Mouse (Mus musculus) layer of hippocampus, postnatal 36 days (tissue): ENCODE results near the gene S100a10. TPM values are rescaled to one million over a fixed set of nuclear protein-coding genes. Genes with fewer than 3 reads are reported as not detected.
"Not testable (repeated sequence)": the region's sequence is repeated elsewhere in the genome, so short reads cannot be mapped to it uniquely, and the experiment has no call there.

Experiments used
- DNase-seq, 2 experiments: peaks; one replicate each; pipeline ENCODE4 v3.0.0; 2022
- total RNA-seq, 2 experiments: library from RNA; stranded (reverse); gene quantifications; 2 replicates each; pipeline ENCODE4 v1.2.3; 2021

Gene S100a10
- total RNA-seq, result 10 to 100 TPM; 16.7 to 20.6 TPM

DNA sequence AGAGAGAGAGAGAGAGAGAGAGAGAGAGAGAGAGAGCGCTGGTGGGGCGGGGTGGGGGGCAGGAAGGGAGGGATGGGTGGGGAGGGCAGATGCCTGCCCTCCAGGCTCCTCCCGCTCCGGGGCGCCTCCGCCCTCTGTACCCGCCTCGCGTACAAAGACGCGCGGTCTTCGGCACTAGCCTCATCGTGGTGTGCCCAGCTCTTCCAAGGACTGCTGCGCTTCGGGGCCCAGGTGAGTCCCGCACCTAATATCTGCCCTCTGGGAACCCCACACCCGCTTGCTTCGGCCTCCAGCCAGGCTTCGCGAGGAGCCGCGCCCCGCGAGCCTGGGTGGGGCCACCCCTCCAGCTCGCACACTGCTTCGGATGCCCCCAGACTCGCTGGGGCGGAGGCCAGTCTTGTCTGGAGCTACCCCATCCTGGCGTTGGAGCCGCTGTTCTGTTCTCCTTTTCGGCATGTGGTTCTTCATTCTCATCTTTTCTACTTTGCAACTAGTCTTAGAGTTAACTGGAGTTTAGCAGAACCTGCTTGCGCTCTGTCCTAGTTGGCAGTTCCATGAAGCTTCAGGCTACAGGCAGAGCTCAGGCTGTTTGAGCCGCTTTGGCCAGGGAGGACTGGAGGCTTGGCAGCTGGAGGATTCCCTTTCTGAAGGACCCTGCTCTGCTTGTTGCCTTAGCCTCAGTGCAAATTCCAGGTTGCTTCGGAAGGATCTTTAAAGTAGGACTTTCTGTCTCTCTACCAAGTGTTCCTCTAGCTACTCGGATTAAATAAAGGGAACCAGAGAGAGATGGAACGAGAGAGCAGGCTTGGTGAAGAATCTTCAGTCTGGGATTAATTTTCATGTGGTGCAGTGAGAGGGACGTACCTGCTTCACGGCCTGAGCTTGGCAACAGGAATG lies at the start of gene S100a10:
Gene S100a10 (plus strand): TSS at position 100 of the 897 bp plus-strand sequence.
- DNase-seq, result peak; percentile 10 to 28

GRCm38 (mm10) chr3:93505960-93506863 lies 48.7 kb upstream of the S100a10 start:
- DNase-seq, result no peak

- DNase-seq, result no peak
Observed at GRCm38 (mm10) chr3:93506881-93507325, 48.0 kb upstream of the S100a10 start.

GRCm38 (mm10) chr3:93509301-93509700 lies 45.6 kb upstream of the S100a10 start:
- DNase-seq, result no peak

DNA sequence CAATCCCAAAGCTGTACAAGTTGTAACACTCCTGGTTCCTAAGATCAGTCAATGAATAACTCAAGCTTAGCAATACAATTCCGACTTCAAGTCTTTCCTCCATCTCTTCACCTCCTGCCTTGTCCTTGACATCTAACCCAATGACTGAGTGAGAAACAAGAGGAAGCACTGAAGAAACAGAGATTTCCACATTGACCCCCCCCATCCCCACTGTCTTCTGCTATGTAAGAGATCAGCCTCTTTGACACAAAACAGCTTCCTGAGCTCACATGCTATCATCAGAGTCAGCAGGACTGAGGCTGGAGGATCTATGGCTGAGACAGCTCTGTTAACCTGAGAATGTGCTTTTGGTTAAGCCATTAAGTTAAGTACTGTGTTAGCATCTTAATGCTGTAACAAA lies 43.8 kb upstream of the S100a10 start:
- no peak for DNase-seq

- no peak for DNase-seq
Observed at GRCm38 (mm10) chr3:93511801-93512200, 43.1 kb upstream of the S100a10 start.

- DNase-seq, result no peak
Observed at GRCm38 (mm10) chr3:93512386-93513101, 42.3 kb upstream of the S100a10 start.

DNA sequence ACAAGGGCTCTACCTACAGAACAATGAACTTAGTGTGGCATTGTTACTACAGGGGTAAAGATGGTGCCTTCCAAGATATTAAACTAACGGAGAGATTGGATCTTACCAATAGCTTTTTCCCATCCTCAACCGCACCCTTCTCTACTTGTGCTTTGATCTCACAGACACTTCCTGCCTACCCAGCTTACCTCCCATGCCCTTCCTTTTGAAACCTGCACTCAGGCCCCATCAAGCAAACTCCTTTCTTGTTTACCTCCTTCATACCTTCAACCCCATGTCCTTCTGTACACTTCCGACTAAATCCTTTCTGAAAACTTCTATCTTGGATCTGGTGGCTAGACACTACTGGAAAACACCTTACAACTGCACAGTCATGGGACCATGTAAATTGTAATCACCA lies 40.3 kb upstream of the S100a10 start:
- DNase-seq, result no peak

- no peak for DNase-seq
Observed at GRCm38 (mm10) chr3:93517343-93517742, 37.5 kb upstream of the S100a10 start.

GRCm38 (mm10) chr3:93519856-93520329 lies 35.0 kb upstream of the S100a10 start:
- no peak for DNase-seq

- DNase-seq, result peak in 1 of 2 experiments; percentile 7
Observed at GRCm38 (mm10) chr3:93520330-93521193, 34.3 kb upstream of the S100a10 start, which contains the start of gene S100a11. Gene S100a11 (plus strand): TSS chr3:93520488.

- DNase-seq, result no peak
Observed at GRCm38 (mm10) chr3:93521462-93522057, 33.3 kb upstream of the S100a10 start.

GRCm38 (mm10) chr3:93522611-93523010 lies 32.3 kb upstream of the S100a10 start:
- DNase-seq, result peak; percentile 45 to 53

- DNase-seq, result no peak
Observed at GRCm38 (mm10) chr3:93527300-93527699, 27.6 kb upstream of the S100a10 start.

- no peak for DNase-seq
Observed at GRCm38 (mm10) chr3:93528807-93529206, 26.1 kb upstream of the S100a10 start.

GRCm38 (mm10) chr3:93537068-93537576 lies 17.8 kb upstream of the S100a10 start:
- DNase-seq, result no peak

DNA sequence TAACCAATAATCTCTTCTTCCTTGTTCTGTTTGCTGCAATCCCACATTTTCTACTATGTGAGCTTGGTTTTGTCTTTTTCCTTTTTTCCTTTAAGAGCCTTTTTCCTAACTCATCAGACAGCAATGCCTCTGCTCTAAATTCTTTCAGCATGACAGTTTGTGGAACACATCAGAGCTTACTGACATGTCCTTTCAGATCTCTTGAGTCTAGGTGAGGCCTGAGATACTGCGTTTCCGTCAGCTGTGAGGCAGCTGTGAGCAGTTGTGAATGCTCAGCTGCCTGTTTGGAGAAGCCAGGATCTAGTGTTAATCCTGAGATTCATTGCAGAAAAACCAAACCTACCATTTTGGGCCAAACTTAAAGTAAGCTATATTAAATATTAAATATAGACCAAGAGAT lies 16.4 kb upstream of the S100a10 start:
- DNase-seq, result no peak

DNA sequence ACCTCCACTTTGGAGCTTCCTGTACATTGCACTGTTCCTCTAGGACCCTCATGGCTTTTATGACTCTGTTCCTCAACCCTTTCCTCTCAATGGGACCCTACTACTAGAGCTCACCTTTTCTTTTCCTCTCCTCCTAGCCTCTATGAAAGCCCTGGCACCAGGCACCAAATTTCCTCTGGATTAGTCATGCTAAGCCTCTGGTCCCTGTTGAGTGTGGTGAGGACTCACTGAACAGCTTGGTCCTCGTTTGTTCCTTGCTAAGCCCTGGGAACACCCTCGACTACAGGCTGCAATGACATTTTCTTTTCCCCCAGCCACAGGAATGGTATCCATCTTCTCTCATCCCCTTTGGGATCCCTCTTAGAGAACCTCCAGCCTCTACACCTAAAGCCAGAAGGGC lies 13.4 kb upstream of the S100a10 start:
- DNase-seq, result no peak

- not testable (repeated sequence) for DNase-seq
Observed at GRCm38 (mm10) chr3:93544170-93544569, 10.7 kb upstream of the S100a10 start.

DNA sequence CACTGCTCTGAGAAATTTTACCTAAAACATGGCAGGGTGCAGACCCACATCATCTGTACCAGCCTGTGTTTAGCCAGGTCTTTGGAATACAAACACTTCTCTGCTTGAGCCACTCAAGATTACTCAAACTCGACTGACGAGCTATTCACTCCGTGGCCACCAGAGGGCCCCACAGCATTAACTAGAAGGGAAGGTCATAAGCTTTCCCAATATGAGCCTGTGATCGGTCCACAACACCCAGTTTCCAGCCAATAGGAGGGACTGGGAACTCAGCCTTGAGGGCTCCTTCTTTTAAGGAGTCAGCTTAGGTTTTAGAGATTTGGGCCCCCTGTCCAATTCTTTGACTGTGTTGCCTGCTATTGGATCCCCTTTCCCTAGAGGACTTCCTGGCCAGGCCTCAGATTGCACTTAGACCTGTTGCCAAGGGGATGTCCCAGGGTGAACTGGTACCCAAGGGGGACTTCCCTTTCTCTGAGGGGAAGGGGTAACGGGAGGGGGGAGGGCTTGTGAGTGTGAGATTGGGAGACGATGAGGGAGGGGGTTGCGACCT lies 7.7 kb upstream of the S100a10 start:
- peak; percentile 71 to 78 for DNase-seq
